Mouse (Mus musculus) cerebellum, adult 11 months (tissue): ENCODE data around the gene Samhd1.

Source experiments
- DNase-seq: peaks from one replicate; pipeline ENCODE4 v3.0.0; 2022

Gene Samhd1

GRCm38 (mm10) chr2:157135529-157136120, 560 bp upstream of the Samhd1 start:
- DNase-seq: no peak

DNA sequence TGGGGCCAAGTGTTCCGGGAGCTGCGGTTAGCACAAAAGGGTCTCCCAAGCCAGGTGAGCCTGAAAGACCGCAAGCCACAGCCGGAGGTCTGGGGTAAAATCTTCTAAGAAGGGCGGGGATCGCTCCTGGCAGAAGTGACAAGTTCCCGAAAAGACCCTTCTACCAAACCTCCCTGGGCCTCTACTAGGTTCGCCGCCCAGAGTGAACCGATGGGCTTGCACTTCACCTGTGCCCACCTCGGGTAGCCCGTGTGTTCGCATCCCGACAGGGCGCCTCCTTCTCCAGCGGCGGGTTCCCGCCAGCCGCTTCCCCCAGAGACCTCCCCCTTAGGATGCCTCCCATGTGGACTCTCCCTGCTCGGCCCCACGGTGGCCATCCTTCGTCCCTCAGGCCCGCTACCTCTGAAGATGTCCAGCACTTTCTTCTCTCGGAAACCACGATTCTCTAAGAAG, 560 bp downstream of the Samhd1 start:
- DNase-seq: no peak

GRCm38 (mm10) chr2:157133769-157134478, 1.1 kb downstream of the Samhd1 start:
- DNase-seq: no peak

DNA sequence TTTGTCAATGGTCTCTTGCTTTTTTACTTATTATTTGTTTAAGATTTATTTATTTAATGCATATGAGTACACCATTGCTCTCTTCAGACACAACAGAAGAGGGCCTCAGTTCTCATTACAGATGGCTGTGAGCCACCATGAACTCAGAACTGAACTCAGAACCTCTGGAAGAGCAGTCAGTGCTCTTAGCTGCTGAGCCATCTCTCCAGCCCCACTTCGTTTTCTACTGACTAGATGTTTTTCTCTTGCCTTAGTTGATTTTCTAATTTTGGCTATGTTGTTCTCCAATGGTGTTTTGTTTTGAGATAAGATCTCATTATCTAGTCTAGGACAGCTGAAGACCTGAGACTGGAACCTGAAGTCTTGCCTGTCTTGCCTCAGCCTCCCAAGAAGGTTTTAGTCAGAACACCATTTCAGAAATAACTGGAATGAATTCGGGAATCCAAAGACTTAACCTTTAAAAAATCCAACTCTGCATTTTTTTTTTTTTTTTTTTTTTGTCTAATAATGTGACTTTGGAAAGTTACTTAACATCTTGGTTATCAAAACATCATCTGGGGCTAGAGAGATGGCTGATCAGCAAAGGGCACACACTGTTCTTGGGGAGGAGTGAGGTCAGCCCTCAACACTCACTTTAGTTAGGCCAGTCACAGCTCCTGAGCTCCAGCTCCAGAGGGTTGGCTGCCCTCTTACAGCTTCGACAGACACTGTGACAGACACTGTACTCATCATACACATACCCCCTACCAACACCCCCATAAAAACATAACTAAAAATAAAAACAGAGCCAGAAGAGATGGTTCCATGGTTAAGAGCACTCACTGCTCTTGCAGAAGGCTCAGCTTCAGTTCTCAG, 2.2 kb downstream of the Samhd1 start:
- no peak for DNase-seq

DNA sequence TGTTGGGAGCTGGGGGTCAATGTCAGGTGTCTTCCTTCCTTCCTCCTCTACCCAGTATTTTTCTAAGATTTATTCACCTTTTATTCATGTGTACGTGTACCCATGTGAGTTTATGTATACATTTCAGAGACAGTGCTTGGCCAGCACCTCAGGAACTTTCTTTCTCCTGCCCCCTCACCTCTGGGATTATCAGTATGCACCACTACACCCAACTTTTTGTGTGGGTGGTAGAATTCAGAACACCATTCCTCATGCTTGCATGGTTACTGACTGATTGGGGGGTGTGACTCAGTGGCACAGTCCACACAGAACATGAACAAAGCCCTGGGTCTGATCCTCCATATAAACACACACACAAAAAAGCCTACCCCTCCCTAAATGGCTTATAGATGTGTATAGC, 3.0 kb downstream of the Samhd1 start:
- DNase-seq: no peak

DNA sequence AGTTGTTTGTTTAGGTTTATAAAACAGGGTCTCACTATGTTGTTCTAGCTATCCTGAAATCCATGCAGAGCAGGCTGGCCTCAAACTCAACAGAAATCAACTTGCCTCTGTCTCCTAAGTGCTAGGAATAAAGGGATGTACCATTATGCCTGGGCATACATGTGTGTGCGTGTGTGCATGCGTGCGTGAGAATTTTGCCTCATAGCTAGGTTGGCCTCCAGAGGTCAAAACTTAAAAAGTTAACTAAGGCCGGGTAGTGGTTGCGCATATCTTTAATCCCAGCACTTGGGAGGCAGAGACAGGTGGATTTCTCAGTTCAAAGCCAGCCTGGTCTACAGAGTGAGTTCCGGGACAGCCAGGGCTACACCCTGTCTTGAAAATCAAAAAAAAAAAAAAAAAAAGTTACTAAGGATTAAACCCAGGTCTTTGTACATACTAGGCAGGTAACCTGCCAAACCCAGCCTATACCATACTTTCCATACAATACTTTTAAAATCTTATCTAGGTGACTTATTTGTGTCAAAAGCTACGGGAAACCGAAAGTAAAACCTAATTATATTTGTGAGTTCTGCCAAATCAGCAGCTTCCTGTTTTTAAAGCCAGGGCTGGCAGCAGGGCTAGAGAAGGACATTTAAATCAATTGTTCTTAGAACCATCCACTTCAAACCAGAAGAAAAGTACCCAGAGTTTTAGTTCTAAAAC, 4.1 kb downstream of the Samhd1 start:
- DNase-seq: no peak

DNA sequence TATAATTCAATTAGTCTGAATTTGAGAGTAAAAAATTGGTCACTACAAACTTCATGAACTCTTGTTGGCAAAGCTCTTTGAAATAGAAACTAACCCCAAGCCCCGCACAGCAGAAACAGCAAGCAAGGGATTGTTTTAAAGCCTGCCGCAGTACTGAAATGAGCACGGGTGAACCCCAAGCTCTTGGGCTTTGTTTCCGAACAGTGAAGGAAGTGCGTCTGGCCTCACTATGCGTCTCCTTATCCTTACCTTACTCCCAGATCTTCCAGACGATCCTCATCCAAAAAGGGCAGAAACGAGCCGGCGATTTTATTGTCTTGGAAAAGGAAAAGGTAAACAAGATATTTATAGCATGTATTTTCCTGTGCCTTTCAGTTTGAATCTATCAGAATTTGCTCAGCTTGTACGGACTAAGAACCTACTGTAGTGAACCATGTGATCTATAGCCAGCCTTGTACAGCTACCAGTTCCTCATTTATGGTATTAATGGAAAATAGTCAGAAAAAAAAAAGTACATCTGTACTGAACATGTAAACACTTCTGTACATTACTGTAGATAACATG, 5.4 kb downstream of the Samhd1 start:
- no peak for DNase-seq

- DNase-seq: no peak
Observed at GRCm38 (mm10) chr2:157129096-157129495, 6.0 kb downstream of the Samhd1 start.

DNA sequence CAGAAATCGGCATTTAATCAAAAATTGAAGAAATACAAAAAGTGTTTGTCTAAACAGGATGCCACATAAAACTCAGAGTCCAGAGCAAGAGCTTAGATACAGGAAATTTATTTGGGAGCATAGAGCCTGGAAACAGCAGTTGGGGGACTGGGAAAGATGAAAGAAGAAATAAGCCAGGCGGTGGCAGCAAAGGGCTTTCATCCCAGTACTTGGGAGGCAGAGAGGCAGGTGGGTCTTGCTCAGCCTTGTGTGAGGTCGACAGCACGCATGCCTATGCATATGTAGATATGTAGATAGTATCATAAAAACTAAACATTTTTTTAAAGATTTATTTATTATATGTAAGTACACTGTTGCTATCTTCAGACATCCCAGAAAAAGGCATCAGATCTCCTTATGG, 7.0 kb downstream of the Samhd1 start:
- no peak for DNase-seq

GRCm38 (mm10) chr2:157127370-157127769, 7.7 kb downstream of the Samhd1 start:
- no peak for DNase-seq

DNA sequence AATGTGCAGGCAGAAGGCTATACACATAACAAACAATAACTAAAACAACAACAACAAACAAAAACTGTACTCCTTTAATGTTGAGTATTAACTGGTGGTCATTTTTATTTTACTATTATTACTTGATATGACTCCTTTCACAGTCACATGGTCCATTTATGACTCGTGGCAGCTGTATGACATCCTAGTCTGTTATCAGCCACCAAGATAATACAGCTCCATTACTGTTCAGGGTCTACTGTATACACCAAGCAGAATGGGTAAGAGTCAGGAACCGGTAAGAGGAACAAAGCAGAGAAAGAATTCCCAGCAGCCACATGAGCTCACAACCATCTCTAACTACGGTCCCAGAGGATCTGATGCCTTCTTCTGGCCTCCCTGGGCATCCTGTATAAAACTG, 9.8 kb downstream of the Samhd1 start:
- no peak for DNase-seq

DNA sequence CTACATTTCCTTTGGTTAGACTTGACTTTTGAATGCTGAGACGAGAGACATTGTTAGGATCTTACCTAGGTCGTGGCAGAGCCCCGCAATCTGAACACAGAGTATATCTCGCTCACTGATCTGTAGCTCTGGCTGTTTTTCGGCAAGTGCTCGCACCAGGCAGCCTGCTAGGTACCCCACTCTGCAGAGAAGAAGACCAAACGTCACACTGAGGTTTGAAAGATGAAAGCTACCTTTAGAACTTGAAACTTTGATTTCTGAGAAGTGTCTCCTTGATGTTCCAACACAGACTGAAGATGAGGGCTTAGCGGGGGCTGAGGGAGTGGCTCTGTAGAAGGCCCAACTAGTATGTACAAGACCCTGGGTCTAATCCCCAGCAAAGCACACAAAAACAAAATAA, 13.3 kb downstream of the Samhd1 start:
- DNase-seq: no peak

- no peak for DNase-seq
Observed at GRCm38 (mm10) chr2:157119075-157119474, 16.0 kb downstream of the Samhd1 start.

DNA sequence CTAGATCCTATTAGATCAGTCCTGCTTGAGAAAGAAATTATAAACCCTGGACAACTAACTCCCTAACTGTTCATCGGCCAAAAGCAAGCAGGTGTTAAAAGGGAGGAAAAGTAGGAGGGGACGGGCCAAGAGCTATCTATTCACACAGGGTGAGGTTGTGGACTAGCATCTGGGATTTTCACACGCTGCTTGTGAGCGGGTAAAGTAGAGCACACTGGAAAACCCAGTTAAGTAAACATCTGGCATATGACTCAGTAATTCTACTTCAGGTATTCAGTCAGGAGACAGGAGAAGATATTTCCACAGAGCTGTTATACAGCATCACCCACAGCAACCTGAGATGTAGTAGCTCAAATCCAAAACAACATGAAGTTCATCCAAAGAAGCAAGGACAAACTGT, 16.5 kb downstream of the Samhd1 start:
- DNase-seq: no peak

GRCm38 (mm10) chr2:157116964-157117363, 18.1 kb downstream of the Samhd1 start:
- DNase-seq: no peak

DNA sequence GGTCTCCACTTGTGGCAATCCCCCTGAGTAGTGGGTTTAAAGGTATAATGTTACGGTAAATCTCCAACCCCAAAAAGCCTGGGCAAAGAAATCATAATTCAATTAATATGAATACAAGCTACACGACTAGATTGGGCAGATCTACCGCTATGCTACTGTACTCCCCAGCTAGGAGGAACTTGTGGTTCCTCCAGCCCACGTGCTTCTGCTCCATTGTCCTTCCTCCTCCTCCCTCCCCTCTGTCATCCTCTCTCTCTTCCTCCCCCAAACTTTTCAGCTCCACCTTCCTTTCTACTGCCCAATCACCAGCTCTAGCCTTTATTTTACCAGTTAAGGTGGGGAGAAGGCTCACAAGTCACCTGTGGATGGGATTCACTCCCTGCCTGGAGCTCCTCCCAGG, 26.8 kb downstream of the Samhd1 start:
- no peak for DNase-seq

DNA sequence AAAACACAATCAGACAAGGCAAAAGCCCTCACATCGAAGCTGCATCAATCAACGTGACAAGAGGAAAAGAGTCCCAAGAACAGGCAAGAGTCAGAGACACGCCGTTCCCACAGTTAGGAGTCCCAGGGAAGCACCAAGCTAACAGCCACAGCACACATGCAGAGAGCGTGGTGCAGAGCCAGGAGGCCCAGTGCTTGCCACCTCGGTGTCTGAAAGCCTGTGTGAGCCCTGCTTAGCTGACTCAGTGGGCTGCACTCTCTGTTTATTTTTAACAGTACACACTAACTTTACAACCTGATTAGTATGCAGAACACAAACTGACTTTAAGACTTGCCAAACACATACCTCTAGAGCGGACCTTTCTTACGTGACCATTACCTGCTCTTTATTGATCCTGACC, 30.6 kb downstream of the Samhd1 start:
- no peak for DNase-seq

- DNase-seq: no peak
Observed at GRCm38 (mm10) chr2:157102256-157102655, 32.8 kb downstream of the Samhd1 start.

DNA sequence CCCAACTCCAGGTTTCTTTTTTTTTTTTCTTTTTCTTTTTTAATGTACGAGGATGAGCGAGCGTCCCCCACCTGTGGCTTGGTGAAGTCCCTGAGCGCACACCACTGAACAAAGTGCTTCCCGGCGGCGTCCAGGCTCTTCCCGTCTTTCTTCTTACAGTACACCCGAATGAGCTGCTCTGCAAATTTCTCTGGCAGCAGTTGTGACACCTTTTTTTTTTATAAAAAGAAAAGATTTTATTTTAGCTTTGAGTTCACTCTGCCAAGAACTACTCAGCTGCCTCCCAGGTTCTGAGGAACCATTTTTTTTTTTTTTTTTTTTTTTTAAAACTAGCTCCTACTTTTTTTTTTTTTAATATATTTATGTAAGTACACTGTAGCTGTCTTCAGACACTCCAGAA, 33.4 kb downstream of the Samhd1 start:
- DNase-seq: no peak

DNA sequence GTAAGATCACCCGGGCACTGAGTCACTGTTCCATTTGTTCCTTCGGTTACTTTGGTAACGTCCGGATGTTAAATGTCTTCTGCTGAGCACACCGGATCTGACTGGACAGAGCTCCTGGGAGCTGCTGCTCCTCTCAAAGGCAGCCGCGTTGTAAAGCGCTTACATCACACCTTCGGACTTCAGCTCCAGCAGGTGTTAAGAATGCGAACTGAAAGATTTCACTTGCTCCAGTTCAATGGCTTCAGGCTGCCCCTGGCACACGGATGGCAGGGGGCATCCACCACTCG, 34.8 kb downstream of the Samhd1 start:
- no peak for DNase-seq

- no peak for DNase-seq
Observed at GRCm38 (mm10) chr2:157099532-157100318, 35.3 kb downstream of the Samhd1 start.

- peak; percentile 74 for DNase-seq
Observed at GRCm38 (mm10) chr2:157095005-157095755, 39.9 kb downstream of the Samhd1 start.
